Mouse (Mus musculus): Measurements from ENCODE around the gene Clec1a. TPM values are rescaled to one million over a fixed set of nuclear protein-coding genes. Genes with fewer than 3 reads are reported as not detected.
A peak's percentile ranks its signal among the peaks of the same experiment; 100 is the strongest.

Clec1a gene
- total RNA-seq (2015) (0.07 TPM in 1 of 2 replicates, not detected in the other), total RNA-seq (2017) (0.15 TPM in 1 of 2 replicates, not detected in the other)

- no peak for ATAC-seq (ENCODE audit: poor library complexity, severe bottlenecking)
These were observed at the start of gene Clec1a for GRCm38 (mm10) chr6:129451411-129452039. TSS of gene Clec1a (minus strand) at chr6:129452000.

GRCm38 (mm10) chr6:129499516-129499915, 47.7 kb upstream of the Clec1a start:
- ATAC-seq (ENCODE audit: poor library complexity, severe bottlenecking): peak; percentile 61

GRCm38 (mm10) chr6:129497345-129498218, 45.8 kb upstream of the Clec1a start:
- peak; percentile 73 for ATAC-seq (ENCODE audit: poor library complexity, severe bottlenecking)

GRCm38 (mm10) chr6:129494924-129495323, 43.1 kb upstream of the Clec1a start:
- peak; percentile 82 for ATAC-seq (ENCODE audit: poor library complexity, severe bottlenecking)

GRCm38 (mm10) chr6:129480089-129480958, 28.5 kb upstream of the Clec1a start:
- no peak for ATAC-seq (ENCODE audit: poor library complexity, severe bottlenecking)

GRCm38 (mm10) chr6:129476404-129477126, 24.8 kb upstream of the Clec1a start:
- ATAC-seq (ENCODE audit: poor library complexity, severe bottlenecking): peak; percentile 49

GRCm38 (mm10) chr6:129472627-129473026, 20.8 kb upstream of the Clec1a start:
- ATAC-seq (ENCODE audit: poor library complexity, severe bottlenecking): peak; percentile 61

GRCm38 (mm10) chr6:129471386-129471785, 19.6 kb upstream of the Clec1a start:
- ATAC-seq (ENCODE audit: poor library complexity, severe bottlenecking): peak; percentile 77

- no peak for ATAC-seq (ENCODE audit: poor library complexity, severe bottlenecking)
These were observed 2.1 kb downstream of the Clec1a start for GRCm38 (mm10) chr6:129449743-129450142.

GRCm38 (mm10) chr6:129438033-129438432, 13.8 kb downstream of the Clec1a start:
- ATAC-seq (ENCODE audit: poor library complexity, severe bottlenecking): no peak

GRCm38 (mm10) chr6:129436025-129436424, 15.8 kb downstream of the Clec1a start:
- peak; percentile 69 for ATAC-seq (ENCODE audit: poor library complexity, severe bottlenecking)

GRCm38 (mm10) chr6:129434239-129434638, 17.6 kb downstream of the Clec1a start:
- ATAC-seq (ENCODE audit: poor library complexity, severe bottlenecking): peak; percentile 97

- ATAC-seq (ENCODE audit: poor library complexity, severe bottlenecking): peak; percentile 48; the same call in 1 of the 2 replicates
These were observed 24.5 kb downstream of the Clec1a start for GRCm38 (mm10) chr6:129427281-129427680.

GRCm38 (mm10) chr6:129425812-129426211, 26.0 kb downstream of the Clec1a start:
- no peak for ATAC-seq (ENCODE audit: poor library complexity, severe bottlenecking)

- no peak for ATAC-seq (ENCODE audit: poor library complexity, severe bottlenecking)
These were observed 26.6 kb downstream of the Clec1a start for GRCm38 (mm10) chr6:129425217-129425616.

GRCm38 (mm10) chr6:129423734-129424072, 28.1 kb downstream of the Clec1a start:
- ATAC-seq (ENCODE audit: poor library complexity, severe bottlenecking): peak; percentile 84

GRCm38 (mm10) chr6:129423040-129423733, 28.6 kb downstream of the Clec1a start:
- ATAC-seq (ENCODE audit: poor library complexity, severe bottlenecking): no peak

- no peak for ATAC-seq (ENCODE audit: poor library complexity, severe bottlenecking)
These were observed 29.5 kb downstream of the Clec1a start for GRCm38 (mm10) chr6:129422311-129422710.

- no peak for ATAC-seq (ENCODE audit: poor library complexity, severe bottlenecking)
These were observed 37.6 kb downstream of the Clec1a start for GRCm38 (mm10) chr6:129414177-129414576.

- ATAC-seq (ENCODE audit: poor library complexity, severe bottlenecking): no peak
These were observed 43.2 kb downstream of the Clec1a start, which contains the start of gene Clec9a for GRCm38 (mm10) chr6:129408562-129408961. TSS of gene Clec9a (plus strand) at chr6:129408862.

Measured in megakaryocyte, adult 5-6 weeks (primary cell).